Mouse (Mus musculus) 416B (cell line): ENCODE results near the gene Atp6v1d.

Source experiments
- DNase-seq: peaks from one replicate; pipeline ENCODE4 v3.0.0; 2011; ENCODE audit warnings: low read depth

Gene Atp6v1d

GRCm38 (mm10) chr12:78794236-78794635, 67.2 kb downstream of the Atp6v1d start:
- DNase-seq = no peak

- no peak for DNase-seq
Observed at GRCm38 (mm10) chr12:78790791-78791190, 70.6 kb downstream of the Atp6v1d start.
